Mouse (Mus musculus): ENCODE results near the gene Tox4. TPM values are rescaled to one million over a fixed set of nuclear protein-coding genes. Genes with fewer than 3 reads are reported as not detected.

Tox4 gene
- total RNA-seq, 2 experiments from 2014 or later: 24.9 to 29.7 TPM

Other genes starting within 250 kb of the Tox4 start
- not detected in 2 replicates for gene Olfr221, start 236.7 kb upstream of the Tox4 start, total RNA-seq (2014; fragmentation: Nextera tagmentation)
- not detected in 2 replicates for gene Olfr221, start 236.7 kb upstream of the Tox4 start, total RNA-seq (2017)
- gene Hnrnpc, start 175.1 kb upstream of the Tox4 start, total RNA-seq (2014; fragmentation: Nextera tagmentation): 371 and 420 TPM in 2 replicates
- 758 and 809 TPM in 2 replicates for gene Hnrnpc, start 175.1 kb upstream of the Tox4 start, total RNA-seq (2017)
- 1.2 and 9.1 TPM in 2 replicates for gene Rpgrip1, start 168.4 kb upstream of the Tox4 start, total RNA-seq (2014; fragmentation: Nextera tagmentation)
- 5.9 and 7.1 TPM in 2 replicates for gene Rpgrip1, start 168.4 kb upstream of the Tox4 start, total RNA-seq (2017)
- 111 and 153 TPM in 2 replicates for gene Supt16, start 81.7 kb upstream of the Tox4 start, total RNA-seq (2014; fragmentation: Nextera tagmentation)
- gene Supt16, start 81.7 kb upstream of the Tox4 start, total RNA-seq (2017): 297 and 346 TPM in 2 replicates
- 108 and 137 TPM in 2 replicates for gene Chd8, start 21.4 kb upstream of the Tox4 start, total RNA-seq (2014; fragmentation: Nextera tagmentation)
- 52.5 and 86.4 TPM in 2 replicates for gene Chd8, start 21.4 kb upstream of the Tox4 start, total RNA-seq (2017)
- 5.3 and 6.9 TPM in 2 replicates for gene Rab2b, start 399 bp downstream of the Tox4 start, total RNA-seq (2014; fragmentation: Nextera tagmentation)
- 4.8 and 14.1 TPM in 2 replicates for gene Rab2b, start 399 bp downstream of the Tox4 start, total RNA-seq (2017)
- 99.9 and 106 TPM in 2 replicates for gene Mettl3, start 26.0 kb downstream of the Tox4 start, total RNA-seq (2014; fragmentation: Nextera tagmentation)
- gene Mettl3, start 26.0 kb downstream of the Tox4 start, total RNA-seq (2017): 80.9 and 82.8 TPM in 2 replicates
- gene Sall2, start 49.6 kb downstream of the Tox4 start, total RNA-seq (2014; fragmentation: Nextera tagmentation): 0.54 and 1.5 TPM in 2 replicates
- gene Sall2, start 49.6 kb downstream of the Tox4 start, total RNA-seq (2017): 1.4 TPM in 1 of 2 replicates, not detected in the other
- not detected in 2 replicates for gene Olfr1513, start 77.3 kb downstream of the Tox4 start, total RNA-seq (2014; fragmentation: Nextera tagmentation)
- not detected in 2 replicates for gene Olfr1513, start 77.3 kb downstream of the Tox4 start, total RNA-seq (2017)
- gene Olfr1512, start 100.0 kb downstream of the Tox4 start, total RNA-seq (2014; fragmentation: Nextera tagmentation): not detected in 2 replicates
- not detected in 2 replicates for gene Olfr1512, start 100.0 kb downstream of the Tox4 start, total RNA-seq (2017)
- not detected in 2 replicates for gene Olfr1511, start 118.2 kb downstream of the Tox4 start, total RNA-seq (2014; fragmentation: Nextera tagmentation)
- gene Olfr1511, start 118.2 kb downstream of the Tox4 start, total RNA-seq (2017): not detected in 2 replicates
- not detected in 2 replicates for gene Olfr1510, start 135.2 kb downstream of the Tox4 start, total RNA-seq (2014; fragmentation: Nextera tagmentation)
- not detected in 2 replicates for gene Olfr1510, start 135.2 kb downstream of the Tox4 start, total RNA-seq (2017)
- not detected in 2 replicates for gene Olfr1509, start 163.8 kb downstream of the Tox4 start, total RNA-seq (2014; fragmentation: Nextera tagmentation)
- gene Olfr1509, start 163.8 kb downstream of the Tox4 start, total RNA-seq (2017): not detected in 2 replicates
- gene Olfr1508, start 188.3 kb downstream of the Tox4 start, total RNA-seq (2014; fragmentation: Nextera tagmentation): not detected in 2 replicates
- not detected in 2 replicates for gene Olfr1508, start 188.3 kb downstream of the Tox4 start, total RNA-seq (2017)
- gene Olfr1507, start 216.6 kb downstream of the Tox4 start, total RNA-seq (2014; fragmentation: Nextera tagmentation): not detected in 2 replicates
- not detected in 2 replicates for gene Olfr1507, start 216.6 kb downstream of the Tox4 start, total RNA-seq (2017)

Measured in megakaryocyte-erythroid progenitor cell, adult 5-6 weeks (primary cell).